Mouse (Mus musculus) adrenal gland, postnatal 14 days (tissue): ENCODE measurements around the gene Asb10. TPM values are rescaled to one million over a fixed set of nuclear protein-coding genes. Genes with fewer than 3 reads are reported as not detected.

Experiments used
- DNase-seq: peaks from one replicate; pipeline ENCODE4 v3.0.0; 2021; ENCODE audit warnings: mixed read lengths
- total RNA-seq: library from RNA; stranded (reverse); gene quantifications from 2 replicates; pipeline ENCODE4 v1.2.3, GENCODE M21; 2021

The Asb10 gene
- total RNA-seq, 1 experiment from 2014 or later = 0.15 TPM

DNA sequence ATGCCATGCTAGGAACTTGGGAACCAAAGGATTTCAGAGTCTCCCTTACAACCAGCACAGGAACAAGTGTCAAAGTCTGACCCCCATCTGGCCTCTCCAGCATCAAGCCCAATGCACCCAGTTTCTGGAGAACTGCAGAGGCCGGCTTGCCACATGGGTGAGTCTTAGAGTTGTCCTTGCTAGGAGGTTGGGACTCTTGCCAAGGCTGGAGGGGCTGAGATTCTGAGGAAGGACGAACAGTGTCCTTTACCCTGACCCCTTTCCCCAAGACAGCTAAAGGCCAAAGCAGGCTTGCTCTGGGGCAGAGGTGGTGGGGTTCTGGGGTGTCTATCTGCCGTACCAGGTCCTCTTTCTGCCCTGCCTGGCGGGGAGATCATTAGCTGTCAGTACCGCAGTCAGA, 4.3 kb downstream of the Asb10 start:
- peak; percentile 73 for DNase-seq

DNA sequence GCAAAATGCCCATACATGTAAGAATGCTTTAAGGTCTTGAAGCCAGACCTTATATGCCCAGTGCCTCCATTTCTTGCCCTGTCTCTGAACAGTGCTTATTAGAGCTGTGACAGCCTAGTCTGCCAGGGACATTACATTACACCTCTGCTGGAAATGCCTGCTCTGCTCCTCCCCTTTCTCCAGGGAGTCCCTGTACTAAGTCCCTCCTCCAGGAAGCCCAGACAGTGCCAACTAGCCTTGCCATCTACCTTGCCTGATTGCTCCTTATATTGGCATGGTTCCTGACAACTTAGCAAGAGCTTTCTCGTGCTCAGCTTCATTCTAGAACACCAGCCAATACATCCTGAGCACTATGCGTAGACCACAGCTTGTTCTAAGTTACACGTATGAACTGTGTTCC, 5.0 kb downstream of the Asb10 start:
- DNase-seq = peak; percentile 27

DNA sequence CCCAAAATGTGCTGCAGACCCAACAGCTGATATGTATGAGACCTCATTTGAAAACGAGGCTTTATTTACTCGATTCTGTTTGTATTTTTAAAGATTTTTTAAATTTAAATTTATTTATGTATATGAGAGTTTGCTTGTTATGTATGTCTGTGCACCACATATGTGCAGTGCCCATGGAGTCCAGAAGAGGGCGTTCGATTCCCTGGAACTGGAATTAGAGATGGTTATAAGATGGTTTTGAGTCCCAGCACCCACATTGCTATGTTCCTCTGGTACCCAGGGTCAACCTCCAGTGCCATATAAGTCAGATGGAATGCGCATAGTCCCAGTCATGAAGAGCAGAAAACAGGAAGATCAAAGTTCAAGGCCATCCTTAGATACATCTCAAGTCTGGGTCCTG, 6.5 kb downstream of the Asb10 start:
- DNase-seq = peak; percentile 25

DNA sequence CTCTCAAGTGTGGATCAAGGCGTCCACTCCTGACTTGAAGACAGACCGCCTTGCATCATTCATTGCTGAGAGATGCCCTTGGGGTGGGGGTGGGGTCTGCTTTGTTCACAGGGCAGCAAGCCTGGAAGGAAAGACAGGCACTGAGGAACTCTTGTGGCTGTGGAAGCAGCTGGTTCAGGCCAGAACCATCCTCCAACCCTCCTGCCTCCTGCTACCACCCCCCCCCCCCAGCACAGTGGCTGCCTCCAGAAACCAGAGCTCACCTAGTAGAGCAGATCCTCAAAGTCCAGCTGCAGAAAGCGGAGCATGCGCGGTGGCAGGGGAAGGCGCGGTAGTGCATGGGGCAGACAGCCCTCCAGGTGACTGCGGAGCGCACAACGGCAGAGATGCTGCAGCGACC, 7.4 kb downstream of the Asb10 start:
- DNase-seq = no peak

DNA sequence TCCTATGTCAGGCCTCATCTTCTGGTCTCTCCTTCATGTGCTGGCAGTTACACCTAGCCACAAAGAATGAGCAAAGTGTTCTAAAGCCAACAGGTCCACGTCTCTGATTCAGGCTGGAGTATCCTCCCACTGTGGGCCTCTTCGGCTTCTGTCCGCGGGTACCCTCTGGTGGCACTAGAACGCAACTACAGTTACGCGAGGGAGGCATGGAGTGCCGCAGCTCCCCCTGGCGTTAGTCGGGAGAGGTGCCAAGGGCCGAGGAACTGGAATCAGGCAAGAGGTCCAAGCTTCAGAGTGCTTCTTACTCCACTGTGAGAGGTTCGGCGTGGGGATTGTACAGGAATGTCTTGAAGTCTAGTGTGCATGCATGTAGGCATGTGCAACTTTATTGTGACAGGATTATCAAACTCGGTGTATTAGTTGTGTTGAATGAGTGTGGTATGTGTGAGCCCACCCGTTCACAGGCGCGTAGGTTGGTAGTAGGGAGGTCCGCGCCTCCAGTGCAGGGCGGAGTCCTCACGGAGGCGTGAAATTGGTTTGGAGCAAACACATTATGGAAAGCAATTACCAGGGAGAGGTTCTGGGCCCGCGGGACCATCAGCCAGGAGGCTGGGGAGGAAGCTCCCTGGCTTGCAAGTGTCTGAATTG, 10.6 kb downstream of the Asb10 start:
- DNase-seq = peak; percentile 95

DNA sequence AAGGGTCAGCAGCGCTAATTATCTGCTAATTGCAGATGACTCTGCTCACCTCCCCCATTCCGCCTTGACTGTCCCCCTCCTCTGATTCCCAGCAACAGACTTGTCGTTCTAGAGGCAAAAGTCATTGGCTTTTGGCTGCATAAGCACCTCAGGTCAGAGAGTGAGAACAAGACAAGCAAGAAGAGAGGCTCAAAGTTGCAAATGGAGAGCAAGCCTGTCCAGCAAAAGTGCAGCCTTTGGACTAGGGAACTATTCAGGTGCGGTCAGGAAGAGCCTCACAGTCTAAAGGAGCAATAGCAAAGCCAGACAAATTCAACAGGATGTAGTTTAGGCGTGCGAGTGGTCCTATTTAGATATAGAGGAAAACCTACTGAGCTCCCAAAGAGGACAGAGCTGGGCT, 13.0 kb downstream of the Asb10 start:
- no peak for DNase-seq

DNA sequence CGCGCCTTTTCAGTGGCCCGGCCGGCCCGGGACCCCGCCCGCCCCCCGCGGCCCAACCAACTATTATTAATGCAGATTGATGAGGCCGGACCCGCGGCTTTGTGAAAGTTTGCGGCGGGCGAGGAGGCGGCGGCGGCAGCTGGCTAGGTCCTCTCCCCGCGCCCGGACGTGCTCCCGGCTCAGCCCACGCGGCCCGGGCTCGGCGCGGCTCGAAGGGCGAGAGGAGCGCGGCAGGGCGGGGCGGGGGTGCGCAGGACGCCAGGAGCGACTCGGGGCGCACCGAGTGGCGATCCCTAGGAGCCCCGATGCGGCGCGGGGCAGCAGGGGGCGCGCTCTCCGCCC, 13.9 kb downstream of the Asb10 start, which contains the start of gene Gbx1:
Gene Gbx1, minus strand, starts transcription at position 314 of the 342 bp plus-strand sequence.
- DNase-seq = peak; percentile 59

DNA sequence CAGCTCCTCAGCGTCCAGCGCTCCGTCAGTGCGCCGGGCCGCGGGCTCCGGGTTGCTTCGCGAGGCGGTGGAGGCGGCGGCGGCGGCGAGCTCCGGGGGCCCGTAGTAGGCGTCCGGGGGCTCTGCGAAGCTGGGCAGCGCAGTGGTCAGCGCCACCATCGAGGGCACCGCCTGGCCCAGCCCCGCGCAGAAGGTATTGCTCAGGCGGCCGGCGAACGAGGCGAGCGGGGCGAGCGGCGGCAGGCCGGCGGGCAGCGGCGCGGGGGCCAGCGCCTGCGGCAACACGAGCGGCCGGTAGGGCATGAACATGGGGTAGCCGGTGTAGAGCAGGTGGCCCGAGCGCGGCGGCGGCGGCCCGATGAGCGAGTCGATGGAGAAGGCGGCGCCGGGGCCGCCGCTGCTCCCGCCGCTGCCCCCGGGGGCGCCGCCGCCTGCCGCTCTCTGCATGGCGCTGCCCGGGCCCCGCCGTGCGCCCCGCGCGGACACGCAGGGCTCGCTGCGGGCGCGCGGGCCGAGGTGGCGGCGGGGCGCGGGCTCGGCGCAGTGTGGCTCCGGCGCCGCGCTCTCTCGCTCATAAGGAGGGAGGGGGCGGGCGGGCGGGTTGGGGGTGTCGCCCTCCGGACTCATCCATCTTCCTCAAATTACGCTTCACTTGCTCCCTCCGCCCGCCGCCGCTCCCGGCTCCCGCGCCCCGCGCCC, 14.4 kb downstream of the Asb10 start:
- no peak for DNase-seq

DNA sequence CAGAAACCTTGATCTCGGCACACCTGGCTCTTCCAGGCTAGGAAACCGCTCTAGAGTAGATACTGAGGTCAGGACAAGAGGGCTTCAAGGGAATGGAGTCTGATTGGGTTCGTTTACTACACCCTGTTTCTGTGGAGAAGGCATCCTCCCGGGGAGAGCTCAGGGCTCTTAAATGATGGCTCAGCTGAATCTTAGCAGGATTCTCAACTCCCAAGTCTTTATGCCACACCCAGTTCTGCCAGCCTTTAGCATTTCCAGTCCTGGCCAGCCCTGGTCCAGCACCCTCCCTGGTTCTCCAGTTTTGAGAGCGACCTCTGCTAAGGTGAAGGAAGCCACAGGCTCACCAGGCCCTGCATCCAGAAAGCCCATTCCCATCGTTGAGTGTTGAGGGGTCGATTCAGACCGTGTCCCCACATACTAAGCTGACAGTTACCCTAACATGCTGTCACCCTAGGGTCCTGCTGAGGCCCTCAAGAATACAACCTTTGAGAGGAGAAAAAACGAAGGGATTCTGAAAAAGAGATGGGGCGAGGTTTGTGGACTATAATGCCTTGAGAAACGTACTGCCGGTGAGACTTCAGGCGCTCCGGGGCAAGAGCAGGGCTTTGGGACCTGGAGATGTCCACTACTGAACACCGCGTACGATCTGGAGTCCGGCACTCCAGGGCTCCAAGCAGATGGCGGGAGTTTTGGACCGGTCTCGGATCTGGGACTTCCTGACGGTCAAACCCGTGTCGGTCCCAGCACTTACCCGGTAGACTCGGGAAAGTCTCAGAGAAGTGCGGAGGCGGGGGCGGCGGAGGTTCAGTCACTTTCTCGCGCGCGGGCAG, 15.2 kb downstream of the Asb10 start:
- peak; percentile 33 for DNase-seq

DNA sequence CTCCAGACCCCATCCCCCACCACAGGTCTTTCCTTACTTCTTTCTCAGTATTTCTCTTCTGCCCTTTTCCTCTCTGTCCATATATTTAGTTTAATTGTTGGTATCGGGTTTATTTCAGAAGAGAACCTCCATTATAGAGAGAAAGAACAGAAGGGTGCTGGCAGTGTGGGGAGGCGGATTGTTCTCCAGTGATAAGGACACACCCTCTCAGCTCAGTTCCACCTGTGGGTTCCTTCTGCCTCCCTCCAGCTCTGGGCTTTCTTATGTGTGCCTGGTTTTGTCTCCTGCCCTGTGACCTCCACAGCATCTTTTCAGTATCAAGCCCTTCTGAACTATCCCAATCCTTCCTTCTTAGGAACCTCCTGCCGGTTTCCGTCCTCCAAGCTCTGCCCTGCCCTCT, 16.3 kb downstream of the Asb10 start:
- no peak for DNase-seq

DNA sequence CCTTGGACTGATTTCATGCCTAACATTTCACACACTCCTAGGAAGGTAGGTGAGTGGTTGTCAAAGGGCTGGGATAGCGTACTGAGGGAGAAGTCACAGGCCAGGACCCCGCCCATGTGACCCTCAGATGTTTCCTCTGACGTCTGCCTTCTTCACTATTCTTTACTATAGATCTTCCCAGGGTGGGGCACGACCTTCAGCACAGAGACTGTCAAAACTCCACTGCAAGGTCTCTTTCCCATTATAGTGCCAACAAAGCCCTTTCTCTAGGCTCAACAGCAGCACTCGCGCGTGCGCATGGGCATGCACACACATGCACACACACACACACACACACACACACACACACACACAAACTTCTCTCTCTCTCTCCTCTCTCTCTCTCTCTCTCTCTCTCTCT, 17.0 kb downstream of the Asb10 start:
- no peak for DNase-seq

DNA sequence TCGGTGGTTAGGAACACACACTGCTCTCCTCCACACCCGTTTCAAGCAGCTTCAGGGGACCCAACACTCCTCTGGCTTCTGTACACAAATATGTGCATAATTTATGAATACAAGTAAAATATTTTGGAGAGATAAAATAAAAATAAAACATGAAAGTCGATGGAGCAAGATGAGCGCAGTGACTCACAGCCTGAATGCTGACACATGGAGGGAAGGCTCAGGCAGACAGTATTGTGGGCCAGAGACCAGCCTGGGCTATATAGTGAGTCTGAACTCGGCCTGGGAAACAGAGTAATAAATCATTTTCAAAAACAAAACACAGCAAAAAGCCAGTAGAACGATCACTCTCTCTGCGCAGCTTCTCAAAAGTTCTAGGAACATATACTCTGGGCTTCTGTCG, 19.4 kb downstream of the Asb10 start:
- DNase-seq = no peak

DNA sequence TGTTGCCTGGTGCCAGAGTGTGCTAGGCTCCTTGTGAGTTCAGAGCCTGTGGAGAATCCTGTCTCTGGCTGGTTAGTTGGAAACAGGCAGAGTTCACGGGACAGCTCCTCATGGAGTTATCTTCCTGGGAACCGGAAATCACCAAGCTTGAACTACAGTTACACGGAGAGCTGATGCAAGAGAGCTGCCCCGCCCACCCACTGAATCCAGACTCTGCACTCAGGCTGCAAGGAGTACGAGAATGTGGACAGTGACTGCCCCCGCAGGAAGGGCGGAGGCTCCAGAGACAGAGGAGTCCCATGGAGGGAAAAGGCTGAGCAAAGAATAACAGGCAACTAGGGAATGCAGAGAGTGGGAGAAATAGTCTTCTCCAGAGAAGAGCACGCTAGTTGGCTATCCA, 28.5 kb downstream of the Asb10 start:
- DNase-seq = peak; percentile 37

DNA sequence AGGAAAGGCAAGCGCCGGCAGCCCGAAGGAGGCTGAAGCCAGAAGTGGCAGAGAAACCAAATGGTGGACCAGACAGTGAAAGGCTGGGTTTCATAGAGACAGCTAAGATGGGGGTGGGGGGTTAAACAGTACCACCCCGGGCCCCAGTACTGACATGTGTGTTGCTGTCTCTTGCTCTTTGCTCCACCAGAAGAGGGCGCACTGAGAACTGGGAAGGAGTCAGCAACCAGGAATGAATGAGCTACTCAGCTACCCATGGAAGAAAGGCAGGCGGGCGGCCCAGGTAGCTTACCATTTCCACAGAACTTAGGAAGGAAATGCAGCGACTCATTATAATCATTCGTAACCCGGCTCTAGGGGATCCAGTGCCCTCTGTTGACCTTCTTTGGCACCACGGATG, 30.1 kb downstream of the Asb10 start:
- DNase-seq = peak; percentile 75

DNA sequence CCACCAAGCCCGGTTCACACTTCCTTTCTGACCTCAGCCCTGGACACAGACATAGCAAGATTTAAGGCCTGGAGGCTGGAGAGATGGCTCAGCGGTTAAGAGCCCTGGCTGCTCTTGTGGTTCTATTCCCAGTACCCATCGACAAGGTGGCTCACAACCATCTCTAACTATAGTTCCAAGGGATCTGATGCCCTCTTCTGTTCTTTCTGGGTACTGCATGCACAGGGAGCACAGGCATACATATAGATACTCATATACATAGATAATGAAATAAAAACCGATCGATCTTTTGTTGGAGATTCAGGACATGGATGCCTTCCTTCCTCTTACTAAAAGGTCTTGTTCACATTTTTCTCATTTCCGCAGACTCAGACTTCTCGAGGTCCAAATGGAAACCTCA, 32.4 kb downstream of the Asb10 start:
- DNase-seq = no peak

DNA sequence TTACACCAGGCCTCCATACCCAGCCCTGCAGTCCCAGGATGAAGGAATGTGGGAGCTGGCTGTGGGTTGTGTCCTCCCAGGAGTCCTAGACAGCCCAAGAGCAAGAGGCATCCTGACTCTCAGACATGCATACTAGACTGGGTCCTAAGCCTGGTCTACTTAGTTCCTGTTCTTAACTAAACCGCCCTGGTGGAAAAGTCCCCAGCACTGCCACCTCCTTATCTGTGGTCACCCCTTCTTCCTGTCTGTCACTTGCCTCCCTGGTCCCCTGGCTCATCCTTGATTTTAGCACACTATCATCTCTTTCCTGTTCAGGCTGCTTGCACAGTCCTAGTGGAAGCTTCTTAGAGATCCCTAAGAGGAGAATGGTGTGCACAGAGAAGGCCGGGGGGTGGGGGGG, 35.3 kb downstream of the Asb10 start:
- DNase-seq = no peak

DNA sequence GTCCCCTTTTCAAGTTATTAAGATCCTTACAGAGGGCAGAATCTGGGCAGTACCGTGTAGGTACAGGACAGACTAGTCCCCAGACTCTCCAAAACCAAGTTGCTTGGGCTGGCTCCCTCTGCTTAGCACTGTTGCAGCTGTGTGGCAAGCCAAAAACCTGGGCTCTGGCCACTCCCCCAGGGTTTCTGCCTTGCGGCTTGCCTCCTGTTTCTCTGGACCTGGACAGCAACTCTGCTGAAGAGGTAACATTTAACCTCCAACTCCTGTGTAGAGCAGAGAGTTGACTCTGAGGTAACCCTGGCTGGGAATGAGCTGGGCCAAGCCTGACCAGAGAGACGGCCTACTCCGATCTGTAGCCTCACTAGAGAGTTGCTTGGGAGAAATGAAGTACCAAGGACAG, 38.0 kb downstream of the Asb10 start:
- DNase-seq = no peak

DNA sequence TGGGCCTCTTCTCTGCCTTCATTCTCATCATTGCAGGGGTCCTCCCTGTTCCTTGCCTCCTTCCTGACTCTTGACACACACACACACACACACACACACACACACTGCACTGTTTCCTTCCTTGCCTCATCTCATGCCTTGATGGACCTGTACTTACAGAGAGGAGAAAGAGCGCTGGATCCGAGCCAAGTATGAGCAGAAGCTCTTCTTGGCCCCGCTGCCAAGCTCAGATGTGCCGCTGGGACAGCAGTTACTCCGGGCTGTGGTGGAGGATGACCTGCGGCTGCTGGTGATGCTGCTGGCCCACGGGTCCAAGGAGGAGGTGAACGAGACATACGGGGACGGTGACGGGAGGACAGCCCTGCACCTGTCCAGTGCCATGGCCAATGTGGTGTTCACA, 39.9 kb downstream of the Asb10 start:
- DNase-seq = no peak

DNA sequence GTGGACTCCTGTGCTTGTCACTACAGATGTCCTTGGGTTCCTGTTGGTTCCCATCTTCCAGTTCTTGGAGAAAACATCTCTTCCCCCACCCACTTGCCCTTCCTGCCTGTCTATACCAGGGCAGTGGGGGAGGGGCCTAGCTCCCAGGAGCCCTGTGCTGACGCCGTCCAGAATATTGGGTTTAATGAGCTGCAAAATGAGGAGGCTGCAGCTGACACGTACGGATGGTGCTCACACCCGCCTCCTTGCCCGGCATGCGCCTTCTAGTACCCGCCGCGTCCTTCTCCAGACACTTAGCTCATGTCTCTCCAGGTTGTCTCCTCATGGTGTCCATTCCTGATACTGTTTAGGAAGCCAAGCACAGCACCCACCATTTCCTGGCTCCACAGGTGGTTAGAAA, 41.7 kb downstream of the Asb10 start:
- DNase-seq = no peak

DNA sequence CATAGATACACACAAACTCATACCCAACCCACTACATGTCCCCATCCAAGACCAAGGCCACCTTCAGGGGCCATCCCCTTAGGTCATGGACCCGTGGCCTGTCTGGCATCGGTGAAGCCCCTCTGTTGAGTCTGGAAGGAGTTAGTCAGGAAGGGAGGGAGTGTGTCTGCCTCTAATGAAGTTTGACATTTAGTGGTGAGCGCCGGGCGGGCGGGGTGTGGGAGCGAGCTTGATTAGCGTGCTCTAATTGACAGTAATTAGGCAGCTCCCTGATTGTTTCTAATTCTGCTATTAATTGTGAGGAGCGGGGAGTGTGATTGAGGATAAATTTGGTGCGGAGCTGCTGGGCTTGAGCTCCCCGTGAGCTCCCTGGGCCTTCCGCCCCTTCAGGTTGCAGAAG, 43.3 kb downstream of the Asb10 start:
- DNase-seq = no peak

DNA sequence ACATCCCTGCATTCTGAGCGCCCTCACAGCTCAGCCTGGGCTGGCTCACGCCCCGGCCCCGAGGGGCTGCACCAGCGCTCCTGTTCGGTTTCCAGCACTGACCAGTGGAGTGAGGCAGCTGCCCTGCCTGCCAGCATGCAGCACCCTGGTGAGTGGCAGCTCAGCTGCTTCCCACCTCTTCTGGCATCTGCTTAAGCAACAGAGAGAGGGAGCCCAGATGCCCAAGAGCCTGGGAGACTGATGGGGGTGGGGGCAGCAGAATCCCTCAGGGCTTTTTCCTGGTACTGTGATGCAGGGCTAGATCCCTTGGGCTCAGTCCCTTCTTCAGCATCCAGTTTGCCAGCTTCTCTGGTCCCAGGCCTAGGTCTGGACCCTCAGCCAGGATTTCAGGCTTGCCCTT, 44.0 kb downstream of the Asb10 start:
- no peak for DNase-seq

DNA sequence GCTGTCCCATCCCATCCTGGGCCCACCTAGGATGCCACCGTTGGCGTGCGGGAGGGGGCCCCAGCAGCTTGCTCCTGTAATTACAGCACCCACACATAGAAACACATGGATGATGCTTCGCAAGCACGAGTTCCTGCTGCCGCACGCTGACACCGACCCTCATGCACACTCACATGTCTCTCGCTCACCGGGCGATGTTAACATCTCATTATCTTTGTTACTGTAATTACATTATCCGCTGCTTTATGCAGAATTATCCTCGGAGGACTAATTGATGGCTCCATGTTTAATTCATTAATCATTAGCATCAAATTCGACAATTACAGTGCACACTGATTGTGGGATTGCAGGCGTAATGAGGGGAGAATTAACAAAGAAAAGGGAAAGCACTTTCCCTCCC, 45.8 kb downstream of the Asb10 start:
- DNase-seq = no peak

DNA sequence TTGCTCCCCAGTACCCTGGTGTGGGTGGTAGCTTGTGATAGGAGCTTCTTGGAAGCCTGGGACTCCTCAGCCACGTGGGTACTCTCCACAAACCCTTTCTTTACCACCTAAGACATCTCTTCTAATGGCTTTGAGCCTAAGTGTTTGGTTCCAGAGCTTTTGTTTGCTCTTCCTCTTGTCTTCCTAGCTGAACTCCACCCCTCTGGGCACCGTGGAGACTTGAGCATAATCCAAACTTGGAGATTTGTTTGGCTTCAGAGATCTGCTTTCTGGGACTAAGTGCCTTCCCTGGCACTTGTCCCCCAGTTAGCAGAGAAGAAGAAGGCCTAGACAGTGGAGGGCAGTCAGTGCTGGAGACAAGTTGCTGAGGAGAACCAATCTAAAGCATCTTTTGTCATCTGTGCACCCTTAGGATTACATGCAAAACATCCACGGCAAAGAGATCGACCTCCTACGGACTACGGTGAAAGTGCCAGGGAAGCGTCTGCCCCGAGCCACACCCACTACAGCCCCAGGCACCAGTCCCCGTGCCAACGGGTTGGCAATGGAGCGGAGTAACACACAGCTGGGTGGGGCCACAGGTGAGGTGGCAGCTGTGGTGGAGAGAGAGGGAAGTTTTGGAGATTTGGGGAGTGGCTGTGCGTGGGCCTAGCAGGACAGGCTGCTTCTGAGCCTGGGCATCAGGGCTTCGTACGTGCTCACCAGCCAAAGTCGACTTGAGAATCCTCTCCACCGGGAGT, 48.1 kb downstream of the Asb10 start:
- DNase-seq = no peak
